Mouse (Mus musculus) bone marrow, adult 2 months (tissue): Measurements from ENCODE around the gene Mindy3.

Experiments
- CTCF ChIP-seq: fragments of 200-500 bp; IDR thresholded peaks from 2 replicates; pipeline ENCODE4 v1.5.1; 2011; ENCODE audit warnings: low read length, control low read depth; ENCODE audit not compliant: control insufficient read depth, insufficient read depth
- POLR2A ChIP-seq: fragments of 200-500 bp; IDR thresholded peaks from 2 replicates; pipeline ENCODE4 v1.6.1; 2011; ENCODE audit warnings: low read depth, mild to moderate bottlenecking, control low read depth, low read length, borderline replicate concordance; ENCODE audit not compliant: control insufficient read depth

DNA sequence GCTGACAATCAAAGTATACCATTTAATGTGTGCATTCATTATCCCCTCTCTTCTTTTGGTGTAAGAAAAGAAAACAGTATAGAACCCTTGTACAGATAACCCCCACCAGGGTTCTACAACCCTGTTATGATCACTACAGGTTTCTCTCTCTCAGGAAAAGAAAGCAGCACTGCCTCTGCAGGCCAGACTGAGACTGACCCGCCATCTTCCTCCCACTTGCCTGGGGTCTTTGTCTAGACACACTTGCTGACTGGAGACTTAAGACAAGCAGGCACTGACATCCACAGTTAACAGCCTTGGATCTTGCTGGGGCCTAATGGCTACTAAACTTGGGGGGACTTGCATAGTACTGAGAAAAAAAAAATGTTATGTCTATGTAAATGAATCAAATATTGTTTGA is 42.2 kb downstream of the Mindy3 start:
- no peak for TF ChIP-seq CTCF
- TF ChIP-seq POLR2A, result no peak
